20 mouse cellular contexts compared by ENCODE assay signal in the genomic region with DNA sequence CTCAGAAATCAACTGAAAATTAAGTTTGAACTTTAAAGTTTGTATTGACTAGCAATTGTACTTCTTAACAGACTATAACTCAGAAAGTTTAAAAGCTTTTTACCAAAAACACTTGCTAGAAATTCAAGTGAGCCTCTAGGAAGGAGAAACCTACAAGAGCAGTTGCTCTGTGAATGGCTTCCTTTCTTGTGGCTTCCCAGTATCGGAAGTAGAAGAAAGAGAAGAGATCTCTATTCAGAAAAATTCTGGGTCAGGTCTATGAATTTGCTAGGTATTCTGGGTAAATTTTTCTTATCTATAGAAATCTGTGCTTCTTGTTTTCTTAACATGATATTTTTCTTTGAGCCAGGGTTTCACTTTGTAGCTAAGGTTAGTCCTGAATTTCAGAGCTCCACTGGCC.
"Had no signal": no experiment of that assay in that cellular context is flagged by ENCODE, and none has a peak within 500 bp of the region (broad histone marks: within the 10 kb centered on the region; RNA-seq: fewer than 3 reads in every experiment).

No protein-coding gene starts in this region.

- DNase-seq: kidney, adult 11 months; kidney, adult 8-10 months; kidney, postnatal 10 days; kidney, postnatal 36 days; layer of hippocampus, postnatal 36 days; liver, embryonic 13.5 days; lung, adult 2 months; lung, postnatal 14 days; lung, postnatal 4 days; retina, postnatal 1 day; right cerebral cortex, postnatal 25 days; spleen, adult 18-20 months; thymus, adult 2 months; thymus, postnatal 25 days had no signal

- H3K36me3 ChIP-seq: kidney, embryonic 15.5 days; liver, embryonic 13.5 days; midbrain, embryonic 12.5 days; stomach, embryonic 15.5 days had no signal

- H3K4me3 ChIP-seq: kidney, embryonic 15.5 days; left cerebral cortex, adult 2 months; liver, embryonic 13.5 days; midbrain, embryonic 12.5 days; myocyte; stomach, embryonic 15.5 days had no signal

- H3K4me2 ChIP-seq: kidney, embryonic 15.5 days; liver, embryonic 13.5 days; midbrain, embryonic 12.5 days; stomach, embryonic 15.5 days had no signal

- ATAC-seq: midbrain, embryonic 16.5 days had no signal

- H3K4me1 ChIP-seq: kidney, embryonic 15.5 days; liver, embryonic 13.5 days; midbrain, embryonic 12.5 days; stomach, embryonic 15.5 days had no signal

- H3K27ac ChIP-seq: kidney, embryonic 15.5 days; left cerebral cortex, adult 2 months; liver, embryonic 13.5 days; midbrain, embryonic 12.5 days; stomach, embryonic 15.5 days had no signal

- H3K9me3 ChIP-seq: kidney, embryonic 15.5 days; liver, embryonic 13.5 days; midbrain, embryonic 12.5 days; stomach, embryonic 15.5 days had no signal

- H3K9ac ChIP-seq: kidney, embryonic 15.5 days; liver, embryonic 13.5 days; midbrain, embryonic 12.5 days; stomach, embryonic 15.5 days had no signal

- H3K27me3 ChIP-seq: kidney, embryonic 15.5 days; liver, embryonic 13.5 days; midbrain, embryonic 12.5 days; stomach, embryonic 15.5 days had no signal
